Mouse (Mus musculus): ENCODE results near the gene Nrip2.

GRCm38 (mm10) chr6:128390683-128391082 is 8.4 kb upstream of the Nrip2 start:
- TF ChIP-seq CTCF (IDR thresholded peaks at IDR 0.05; ENCODE audit: borderline replicate concordance, insufficient read depth, low read depth, low read length) = no peak
- TF ChIP-seq POLR2A (IDR thresholded peaks at IDR 0.05; ENCODE audit: borderline replicate concordance, insufficient read depth, low read length) = no peak

Measured in cerebellum, adult 2 months (tissue).